Mouse (Mus musculus) erythroblast, embryonic 14.5 days (primary cell): Measurements from ENCODE around the gene Parp8. TPM values are rescaled to one million over a fixed set of nuclear protein-coding genes. Genes with fewer than 3 reads are reported as not detected.

Experiments used
- H3K27me3 ChIP-seq: 2 replicates; pipeline ENCODE4 v1.6.1; 2012; ENCODE audit warnings: inconsistent platforms; ENCODE audit not compliant: control insufficient read depth
- H3K36me3 ChIP-seq: 2 replicates; pipeline ENCODE4 v1.6.1; 2012; ENCODE audit warnings: mild to moderate bottlenecking, inconsistent platforms; ENCODE audit not compliant: control insufficient read depth
- H3K4me1 ChIP-seq: 2 replicates; pipeline ENCODE4 v1.6.1; 2012; ENCODE audit warnings: inconsistent platforms; ENCODE audit not compliant: control insufficient read depth
- H3K4me3 ChIP-seq: replicated peaks from 2 replicates; pipeline ENCODE3; 2012; ENCODE audit warnings: moderate library complexity, mild to moderate bottlenecking, inconsistent platforms
- H3K9me3 ChIP-seq: 2 replicates; pipeline ENCODE4 v1.6.1; 2012; ENCODE audit warnings: low read length, inconsistent platforms, mixed read lengths; ENCODE audit not compliant: control insufficient read depth
- GATA1 ChIP-seq: IDR thresholded peaks from 2 replicates; pipeline ENCODE4 v1.6.1; 2012; ENCODE audit warnings: low read length, inconsistent platforms, mixed read lengths
- TAL1 ChIP-seq: IDR thresholded peaks from 3 replicates; pipeline ENCODE4 v1.6.1; 2012; ENCODE audit warnings: low read length, inconsistent platforms, mixed read lengths
- polyA plus RNA-seq: library from polyadenylated mRNA; stranded (reverse); fragments of >175 nt; gene quantifications from 2 replicates; pipeline ENCODE4 v1.2.3, GENCODE M21; 2012

Gene Parp8
- 0.02 TPM in 1 of 2 replicates, not detected in the other for polyA plus RNA-seq

- peaks cover 51% of the 10 kb centered on the region for H3K27me3 ChIP-seq
- peak within 1 kb of the TSS; percentile 41 for H3K4me3 ChIP-seq
- no peaks in the 10 kb centered on the region for H3K4me1 ChIP-seq
- TF ChIP-seq GATA1 (no peak), TAL1 (no peak)
- H3K9me3 ChIP-seq, result no peaks in the 10 kb centered on the region
- H3K36me3 ChIP-seq, result no peaks in the 10 kb centered on the region
Observed at GRCm38 (mm10) chr13:117025226-117026067, at the start of gene Parp8. Gene Parp8, minus strand, starts transcription at chr13:117025537.

GRCm38 (mm10) chr13:117062628-117063315, 37.4 kb upstream of the Parp8 start:
- Histone ChIP-seq H3K9me3 (no peaks in the 10 kb centered on the region), H3K36me3 (no peaks in the 10 kb centered on the region), H3K4me1 (no peaks in the 10 kb centered on the region), H3K4me3 (no peak overlapping the region), H3K27me3 (no peaks in the 10 kb centered on the region)
- TF ChIP-seq TAL1 (no peak), GATA1 (no peak)

DNA sequence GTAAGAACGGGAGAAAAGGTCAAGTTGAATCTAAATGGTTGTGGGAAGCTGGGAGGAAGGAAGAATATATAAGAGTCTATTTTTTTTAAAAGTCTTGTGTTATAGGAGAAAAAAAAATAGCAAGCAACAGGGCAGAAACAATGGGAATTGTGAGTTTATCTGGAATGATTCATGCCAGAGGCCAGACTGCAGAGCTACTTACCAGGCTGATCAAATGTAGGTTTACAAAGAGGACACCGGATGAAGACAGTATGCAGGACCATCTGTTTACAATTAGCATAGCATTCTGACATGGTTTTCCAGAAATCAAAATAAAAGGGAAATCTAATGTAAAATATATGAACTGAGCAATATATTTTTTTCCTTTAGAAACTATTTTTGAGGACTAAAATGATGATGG, 31.1 kb upstream of the Parp8 start:
- TF ChIP-seq GATA1 (no peak), TAL1 (no peak)
- H3K9me3 ChIP-seq, result no peaks in the 10 kb centered on the region
- H3K27me3 ChIP-seq, result no peaks in the 10 kb centered on the region
- H3K4me3 ChIP-seq, result no peak overlapping the region
- H3K36me3 ChIP-seq, result no peaks in the 10 kb centered on the region
- no peaks in the 10 kb centered on the region for H3K4me1 ChIP-seq

DNA sequence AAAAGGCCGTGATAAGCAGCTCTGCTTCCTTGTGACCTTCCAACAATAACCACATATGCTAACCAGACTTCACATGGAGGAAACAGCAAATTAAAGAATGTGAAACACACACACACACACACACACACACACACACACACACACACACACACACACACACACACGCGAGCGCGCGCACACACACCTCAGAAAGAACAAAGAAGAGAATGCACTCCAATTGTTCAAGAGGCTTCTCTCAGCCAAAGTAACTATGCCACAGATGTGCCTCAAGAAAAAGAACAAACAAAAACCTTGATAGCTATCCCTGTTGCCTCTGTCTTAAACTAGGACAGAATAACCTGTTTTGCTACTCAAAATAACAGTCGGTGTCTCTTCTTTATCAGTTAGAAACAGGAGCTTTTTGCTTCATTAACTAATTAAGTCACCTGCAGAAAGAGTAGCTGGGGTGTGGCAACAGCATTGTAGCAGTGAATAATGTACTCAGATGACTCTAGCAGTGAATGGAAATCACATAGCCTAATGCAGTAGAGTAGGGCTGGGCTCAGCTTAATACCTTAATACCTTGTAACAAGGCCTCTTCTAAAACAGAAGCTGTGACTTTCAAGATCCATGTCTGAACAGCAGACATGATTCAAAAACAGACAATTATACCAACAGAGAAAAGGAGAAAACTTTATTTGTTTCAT, 29.6 kb upstream of the Parp8 start:
- TF ChIP-seq TAL1 (no peak), GATA1 (no peak)
- Histone ChIP-seq H3K27me3 (no peaks in the 10 kb centered on the region), H3K9me3 (no peaks in the 10 kb centered on the region), H3K4me3 (no peak overlapping the region), H3K36me3 (no peaks in the 10 kb centered on the region), H3K4me1 (no peaks in the 10 kb centered on the region)

GRCm38 (mm10) chr13:117052748-117053147, 27.4 kb upstream of the Parp8 start:
- H3K27me3 ChIP-seq, result no peaks in the 10 kb centered on the region
- TF ChIP-seq GATA1 (no peak), TAL1 (no peak)
- no peak overlapping the region for H3K4me3 ChIP-seq
- no peaks in the 10 kb centered on the region for H3K4me1 ChIP-seq
- no peaks in the 10 kb centered on the region for H3K36me3 ChIP-seq
- no peaks in the 10 kb centered on the region for H3K9me3 ChIP-seq

DNA sequence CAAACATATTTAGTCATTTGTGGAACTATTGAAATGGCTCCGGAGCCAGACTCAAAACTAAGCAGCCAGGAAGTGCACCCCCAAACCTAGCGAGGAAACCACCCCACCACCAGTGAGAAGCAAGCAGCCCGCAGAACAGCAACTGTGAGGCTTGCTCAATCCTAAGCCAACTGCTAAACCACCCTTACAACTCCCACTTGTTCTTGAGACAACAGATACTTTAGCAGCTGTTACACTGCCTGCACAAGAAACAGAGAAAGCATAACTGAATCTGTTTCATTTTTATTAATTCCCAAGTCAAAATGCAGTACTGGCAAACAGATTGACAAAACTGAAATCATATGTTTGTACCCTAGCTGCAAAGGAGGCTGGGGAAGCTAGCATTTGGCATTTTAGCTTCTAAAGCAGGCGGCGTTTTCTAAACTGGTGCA, 23.2 kb upstream of the Parp8 start:
- Histone ChIP-seq H3K36me3 (no peaks in the 10 kb centered on the region), H3K4me1 (no peaks in the 10 kb centered on the region), H3K9me3 (no peaks in the 10 kb centered on the region), H3K27me3 (no peaks in the 10 kb centered on the region), H3K4me3 (no peak overlapping the region)
- TF ChIP-seq TAL1 (no peak), GATA1 (no peak)

GRCm38 (mm10) chr13:117043567-117043966, 18.2 kb upstream of the Parp8 start:
- Histone ChIP-seq H3K4me3 (no peak overlapping the region), H3K4me1 (no peaks in the 10 kb centered on the region), H3K27me3 (no peaks in the 10 kb centered on the region), H3K36me3 (no peaks in the 10 kb centered on the region), H3K9me3 (no peaks in the 10 kb centered on the region)
- TF ChIP-seq GATA1 (no peak), TAL1 (no peak)

DNA sequence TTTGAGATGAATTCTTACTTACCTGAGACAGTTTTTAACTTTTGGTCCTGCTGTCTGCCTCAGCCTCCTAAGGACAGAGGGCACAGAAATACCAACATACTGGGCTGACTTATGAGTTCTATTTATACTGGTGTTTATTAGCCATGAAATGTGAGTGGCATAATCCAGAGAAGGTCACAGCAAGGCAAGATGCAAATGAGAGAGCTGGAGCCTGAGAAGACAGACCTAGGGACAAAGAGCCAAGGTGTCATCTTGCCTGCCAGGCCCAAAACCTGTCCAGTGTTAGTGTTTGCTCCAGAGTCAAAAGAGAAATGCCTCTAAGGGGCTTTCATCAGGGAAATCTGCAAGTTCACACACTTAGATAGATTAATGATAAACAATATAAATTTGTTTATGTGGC, 15.7 kb upstream of the Parp8 start:
- H3K9me3 ChIP-seq, result no peaks in the 10 kb centered on the region
- no peak overlapping the region for H3K4me3 ChIP-seq
- no peaks in the 10 kb centered on the region for H3K27me3 ChIP-seq
- TF ChIP-seq TAL1 (no peak), GATA1 (no peak)
- H3K36me3 ChIP-seq, result no peaks in the 10 kb centered on the region
- H3K4me1 ChIP-seq, result no peaks in the 10 kb centered on the region

DNA sequence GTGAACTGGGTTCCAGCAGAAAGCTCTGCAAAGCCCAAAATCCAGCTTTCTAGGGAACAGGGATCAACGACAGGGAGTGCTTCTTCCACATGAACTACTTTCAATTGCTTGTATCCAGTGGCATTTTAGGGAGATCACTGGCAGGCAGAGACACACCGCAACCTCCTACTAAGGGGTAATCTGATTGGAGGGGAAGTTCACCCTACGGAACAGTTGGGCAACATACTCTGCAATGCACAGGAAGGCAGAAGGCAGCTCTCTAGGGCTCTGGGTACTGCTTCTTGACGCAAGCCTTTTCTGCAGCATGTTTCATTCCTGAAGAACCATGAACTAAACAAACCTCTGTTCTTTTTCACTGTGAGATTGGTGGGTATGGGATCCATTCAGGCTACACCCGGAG, 10.9 kb upstream of the Parp8 start:
- no peak for TF ChIP-seq TAL1
- no peak for TF ChIP-seq GATA1
- Histone ChIP-seq H3K36me3 (no peaks in the 10 kb centered on the region), H3K27me3 (no peaks in the 10 kb centered on the region), H3K4me1 (no peaks in the 10 kb centered on the region), H3K9me3 (no peaks in the 10 kb centered on the region), H3K4me3 (no peak overlapping the region)
